Mouse (Mus musculus): ENCODE results near the gene Olfr654. TPM values are rescaled to one million over a fixed set of nuclear protein-coding genes. Genes with fewer than 3 reads are reported as not detected.

Gene Olfr654
- polyA plus RNA-seq (2015; fragmentation: Nextera tagmentation; extraction: Ambion mirVana): not detected in 2 replicates

- Histone ChIP-seq H3K27me3 (ENCODE audit: control insufficient read depth, insufficient read depth, low read depth, low read length) (no peaks in the 10 kb centered on the region), H3K4me3 (ENCODE audit: low read length) (no peak within 1 kb of the TSS), H3K9me3 (ENCODE audit: control insufficient read depth, low read length) (no peaks in the 10 kb centered on the region), H3K9ac (ENCODE audit: low read length) (no peak within 1 kb of the TSS), H3K27ac (ENCODE audit: low read length) (no peak within 1 kb of the TSS), H3K4me1 (replicated peaks; ENCODE audit: control insufficient read depth, insufficient read depth, low read length) (no peaks in the 10 kb centered on the region), H3K4me2 (ENCODE audit: low read depth, low read length) (no peak within 1 kb of the TSS), H3K36me3 (ENCODE audit: control insufficient read depth, insufficient read depth, low read length) (no peaks in the 10 kb centered on the region)
- 76% methylated on average over 4 of the region's 4 CpGs for WGBS
- no peak for ATAC-seq (ENCODE audit: low read depth)
These were observed at the start of gene Olfr654 for GRCm38 (mm10) chr7:104586725-104587124. Gene Olfr654, plus strand, starts transcription at chr7:104587025.

GRCm38 (mm10) chr7:104549833-104550232 is 37.0 kb upstream of the Olfr654 start, which contains the start of gene Olfr651:
Gene Olfr651, plus strand, starts transcription at chr7:104550133.
- Histone ChIP-seq H3K9ac (ENCODE audit: low read length) (no peak within 1 kb of the TSS), H3K27me3 (ENCODE audit: control insufficient read depth, insufficient read depth, low read depth, low read length) (no peaks in the 10 kb centered on the region), H3K4me1 (replicated peaks; ENCODE audit: control insufficient read depth, insufficient read depth, low read length) (no peaks in the 10 kb centered on the region), H3K4me3 (ENCODE audit: low read length) (no peak within 1 kb of the TSS), H3K4me2 (ENCODE audit: low read depth, low read length) (no peak within 1 kb of the TSS), H3K9me3 (ENCODE audit: control insufficient read depth, low read length) (no peaks in the 10 kb centered on the region), H3K36me3 (ENCODE audit: control insufficient read depth, insufficient read depth, low read length) (no peaks in the 10 kb centered on the region), H3K27ac (ENCODE audit: low read length) (no peak within 1 kb of the TSS)
- ATAC-seq (ENCODE audit: low read depth): no peak
- WGBS: 59% methylated on average over 5 of the region's 5 CpGs

GRCm38 (mm10) chr7:104552700-104553099 is 34.1 kb upstream of the Olfr654 start:
- Histone ChIP-seq H3K36me3 (ENCODE audit: control insufficient read depth, insufficient read depth, low read length) (no peaks in the 10 kb centered on the region), H3K27me3 (ENCODE audit: control insufficient read depth, insufficient read depth, low read depth, low read length) (no peaks in the 10 kb centered on the region), H3K4me2 (ENCODE audit: low read depth, low read length) (no peak overlapping the region), H3K4me3 (ENCODE audit: low read length) (no peak overlapping the region), H3K27ac (ENCODE audit: low read length) (no peak overlapping the region), H3K9me3 (ENCODE audit: control insufficient read depth, low read length) (no peaks in the 10 kb centered on the region), H3K9ac (ENCODE audit: low read length) (no peak overlapping the region), H3K4me1 (replicated peaks; ENCODE audit: control insufficient read depth, insufficient read depth, low read length) (no peaks in the 10 kb centered on the region)
- no peak for ATAC-seq (ENCODE audit: low read depth)
- 55% methylated on average over 1 of the region's 1 CpGs for WGBS

GRCm38 (mm10) chr7:104560601-104561000 is 26.2 kb upstream of the Olfr654 start, which contains the start of gene Olfr652:
Gene Olfr652, plus strand, starts transcription at chr7:104560901.
- no peak within 1 kb of the TSS for H3K4me2 ChIP-seq (ENCODE audit: low read depth, low read length)
- no peak within 1 kb of the TSS for H3K9ac ChIP-seq (ENCODE audit: low read length)
- no peaks in the 10 kb centered on the region for H3K9me3 ChIP-seq (ENCODE audit: control insufficient read depth, low read length)
- no peaks in the 10 kb centered on the region for H3K36me3 ChIP-seq (ENCODE audit: control insufficient read depth, insufficient read depth, low read length)
- H3K4me3 ChIP-seq (ENCODE audit: low read length): no peak within 1 kb of the TSS
- no peaks in the 10 kb centered on the region for H3K4me1 ChIP-seq (replicated peaks; ENCODE audit: control insufficient read depth, insufficient read depth, low read length)
- ATAC-seq (ENCODE audit: low read depth): no peak
- no peak within 1 kb of the TSS for H3K27ac ChIP-seq (ENCODE audit: low read length)
- H3K27me3 ChIP-seq (ENCODE audit: control insufficient read depth, insufficient read depth, low read depth, low read length): no peaks in the 10 kb centered on the region

GRCm38 (mm10) chr7:104577014-104577413 is 9.8 kb upstream of the Olfr654 start, which contains the start of gene Olfr653:
Gene Olfr653, plus strand, starts transcription at chr7:104577314.
- Histone ChIP-seq H3K9ac (ENCODE audit: low read length) (no peak within 1 kb of the TSS), H3K27ac (ENCODE audit: low read length) (no peak within 1 kb of the TSS), H3K4me1 (replicated peaks; ENCODE audit: control insufficient read depth, insufficient read depth, low read length) (no peaks in the 10 kb centered on the region), H3K9me3 (ENCODE audit: control insufficient read depth, low read length) (no peaks in the 10 kb centered on the region), H3K4me2 (ENCODE audit: low read depth, low read length) (no peak within 1 kb of the TSS), H3K4me3 (ENCODE audit: low read length) (no peak within 1 kb of the TSS), H3K27me3 (ENCODE audit: control insufficient read depth, insufficient read depth, low read depth, low read length) (no peaks in the 10 kb centered on the region), H3K36me3 (ENCODE audit: control insufficient read depth, insufficient read depth, low read length) (no peaks in the 10 kb centered on the region)
- 60% methylated on average over 2 of the region's 2 CpGs for WGBS
- ATAC-seq (ENCODE audit: low read depth): no peak

GRCm38 (mm10) chr7:104580846-104581245 is 6.0 kb upstream of the Olfr654 start:
- ATAC-seq (ENCODE audit: low read depth): no peak
- Histone ChIP-seq H3K9me3 (ENCODE audit: control insufficient read depth, low read length) (no peaks in the 10 kb centered on the region), H3K4me1 (replicated peaks; ENCODE audit: control insufficient read depth, insufficient read depth, low read length) (no peaks in the 10 kb centered on the region), H3K36me3 (ENCODE audit: control insufficient read depth, insufficient read depth, low read length) (no peaks in the 10 kb centered on the region), H3K27me3 (ENCODE audit: control insufficient read depth, insufficient read depth, low read depth, low read length) (no peaks in the 10 kb centered on the region), H3K4me2 (ENCODE audit: low read depth, low read length) (no peak overlapping the region), H3K9ac (ENCODE audit: low read length) (no peak overlapping the region), H3K4me3 (ENCODE audit: low read length) (no peak overlapping the region), H3K27ac (ENCODE audit: low read length) (no peak overlapping the region)
- 88% methylated on average over 4 of the region's 4 CpGs for WGBS

GRCm38 (mm10) chr7:104581429-104581828 is 5.4 kb upstream of the Olfr654 start:
- Histone ChIP-seq H3K9ac (ENCODE audit: low read length) (no peak overlapping the region), H3K27me3 (ENCODE audit: control insufficient read depth, insufficient read depth, low read depth, low read length) (no peaks in the 10 kb centered on the region), H3K4me3 (ENCODE audit: low read length) (no peak overlapping the region), H3K4me1 (replicated peaks; ENCODE audit: control insufficient read depth, insufficient read depth, low read length) (no peaks in the 10 kb centered on the region), H3K4me2 (ENCODE audit: low read depth, low read length) (no peak overlapping the region), H3K36me3 (ENCODE audit: control insufficient read depth, insufficient read depth, low read length) (no peaks in the 10 kb centered on the region), H3K9me3 (ENCODE audit: control insufficient read depth, low read length) (no peaks in the 10 kb centered on the region), H3K27ac (ENCODE audit: low read length) (no peak overlapping the region)
- WGBS: 73% methylated on average over 4 of the region's 4 CpGs
- ATAC-seq (ENCODE audit: low read depth): no peak

- no peaks in the 10 kb centered on the region for H3K4me1 ChIP-seq (replicated peaks; ENCODE audit: control insufficient read depth, insufficient read depth, low read length)
- H3K9ac ChIP-seq (ENCODE audit: low read length): no peak overlapping the region
- ATAC-seq (ENCODE audit: low read depth): no peak
- no peaks in the 10 kb centered on the region for H3K9me3 ChIP-seq (ENCODE audit: control insufficient read depth, low read length)
- no peaks in the 10 kb centered on the region for H3K27me3 ChIP-seq (ENCODE audit: control insufficient read depth, insufficient read depth, low read depth, low read length)
- H3K4me2 ChIP-seq (ENCODE audit: low read depth, low read length): no peak overlapping the region
- no peak overlapping the region for H3K27ac ChIP-seq (ENCODE audit: low read length)
- WGBS: 78% methylated on average over 5 of the region's 5 CpGs
- no peak overlapping the region for H3K4me3 ChIP-seq (ENCODE audit: low read length)
- no peaks in the 10 kb centered on the region for H3K36me3 ChIP-seq (ENCODE audit: control insufficient read depth, insufficient read depth, low read length)
These were observed 1.4 kb downstream of the Olfr654 start for GRCm38 (mm10) chr7:104588274-104588673.

- Histone ChIP-seq H3K4me1 (replicated peaks; ENCODE audit: control insufficient read depth, insufficient read depth, low read length) (no peaks in the 10 kb centered on the region), H3K4me2 (ENCODE audit: low read depth, low read length) (no peak within 1 kb of the TSS), H3K9me3 (ENCODE audit: control insufficient read depth, low read length) (no peaks in the 10 kb centered on the region), H3K27ac (ENCODE audit: low read length) (no peak within 1 kb of the TSS), H3K27me3 (ENCODE audit: control insufficient read depth, insufficient read depth, low read depth, low read length) (no peaks in the 10 kb centered on the region), H3K9ac (ENCODE audit: low read length) (no peak within 1 kb of the TSS), H3K4me3 (ENCODE audit: low read length) (no peak within 1 kb of the TSS), H3K36me3 (ENCODE audit: control insufficient read depth, insufficient read depth, low read length) (no peaks in the 10 kb centered on the region)
- WGBS: 80% methylated on average over 2 of the region's 2 CpGs
- no peak for ATAC-seq (ENCODE audit: low read depth)
These were observed 14.9 kb downstream of the Olfr654 start, which contains the start of gene Olfr655 for GRCm38 (mm10) chr7:104601679-104602078. Gene Olfr655, minus strand, starts transcription at chr7:104601779.

- Histone ChIP-seq H3K4me3 (ENCODE audit: low read length) (no peak overlapping the region), H3K36me3 (ENCODE audit: control insufficient read depth, insufficient read depth, low read length) (no peaks in the 10 kb centered on the region), H3K9me3 (ENCODE audit: control insufficient read depth, low read length) (no peaks in the 10 kb centered on the region), H3K4me1 (replicated peaks; ENCODE audit: control insufficient read depth, insufficient read depth, low read length) (no peaks in the 10 kb centered on the region), H3K27me3 (ENCODE audit: control insufficient read depth, insufficient read depth, low read depth, low read length) (no peaks in the 10 kb centered on the region), H3K9ac (ENCODE audit: low read length) (no peak overlapping the region), H3K4me2 (ENCODE audit: low read depth, low read length) (no peak overlapping the region), H3K27ac (ENCODE audit: low read length) (no peak overlapping the region)
- ATAC-seq (ENCODE audit: low read depth): no peak
- 3% methylated on average over 3 of the region's 3 CpGs for whole genome bisulfite sequencing
These were observed 16.3 kb downstream of the Olfr654 start for GRCm38 (mm10) chr7:104603173-104603572.

All from lung, embryonic 16.5 days (tissue).